Mouse (Mus musculus): ENCODE results near the gene Chaf1a. TPM values are rescaled to one million over a fixed set of nuclear protein-coding genes. Genes with fewer than 3 reads are reported as not detected.

The Chaf1a gene
- 1 to 10 TPM; 3.9 to 4.9 TPM for total RNA-seq (2021)

GRCm38 (mm10) chr17:56040030-56040856 lies at the start of gene Chaf1a:
Gene Chaf1a, plus strand, starts transcription at chr17:56040439.
- DNase-seq (ENCODE audit: extremely low spot score in 1 of 2, low spot score in 1 of 2), result peak; percentile 85 to 89

DNA sequence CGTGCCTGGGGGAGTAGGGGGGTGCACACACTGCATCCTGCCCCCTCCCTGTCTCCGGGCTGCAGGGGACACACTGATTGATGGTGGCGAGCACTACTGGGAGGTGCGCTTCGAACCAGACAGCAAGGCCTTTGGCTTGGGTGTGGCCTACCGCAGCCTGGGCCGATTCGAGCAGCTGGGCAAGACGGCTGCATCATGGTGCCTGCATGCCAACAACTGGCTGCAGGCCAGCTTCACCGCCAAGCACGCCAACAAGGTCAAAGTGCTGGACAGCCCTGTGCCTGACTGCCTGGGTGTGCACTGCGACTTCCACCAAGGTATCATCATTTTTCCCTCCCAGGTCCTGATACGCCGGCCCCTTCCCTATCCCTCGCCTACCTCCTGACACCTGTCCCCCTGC lies 44.2 kb upstream of the Chaf1a start:
- no peak for DNase-seq (ENCODE audit: extremely low spot score in 1 of 2, low spot score in 1 of 2)

DNA sequence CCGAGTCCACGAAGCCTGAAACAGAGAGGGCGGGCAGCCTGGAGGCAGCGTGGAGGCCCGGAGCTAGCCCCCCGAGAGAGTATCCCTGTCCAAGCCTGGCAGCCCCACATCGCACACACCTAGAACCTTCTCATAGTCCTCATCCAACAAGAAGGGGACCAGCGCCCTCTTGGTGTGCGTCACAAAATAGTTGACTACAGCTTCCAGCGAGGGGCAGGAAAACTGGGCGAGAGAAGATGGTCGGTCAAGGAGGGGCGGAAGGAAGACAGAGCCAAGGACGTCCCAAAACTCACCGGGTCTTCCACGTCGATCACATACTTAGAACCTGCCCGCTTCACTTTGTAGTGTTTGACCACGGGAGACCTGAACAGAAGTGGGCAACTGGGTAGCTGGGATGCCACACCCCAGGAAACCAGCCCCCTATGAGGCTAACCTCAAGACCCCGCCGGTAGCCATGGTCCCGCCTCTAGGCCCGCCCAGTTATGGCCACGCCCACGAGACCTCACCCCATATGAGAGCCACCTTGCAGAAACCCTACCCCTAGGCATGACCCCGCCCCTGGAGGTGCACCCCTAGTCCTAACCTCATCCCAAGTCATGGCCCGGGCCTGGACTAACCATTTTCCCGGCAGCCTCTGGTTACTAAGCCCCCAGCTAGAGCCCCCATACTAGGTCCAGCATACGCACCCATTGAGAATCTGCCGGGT lies 40.3 kb upstream of the Chaf1a start:
- no peak for DNase-seq (ENCODE audit: extremely low spot score in 1 of 2, low spot score in 1 of 2)

DNA sequence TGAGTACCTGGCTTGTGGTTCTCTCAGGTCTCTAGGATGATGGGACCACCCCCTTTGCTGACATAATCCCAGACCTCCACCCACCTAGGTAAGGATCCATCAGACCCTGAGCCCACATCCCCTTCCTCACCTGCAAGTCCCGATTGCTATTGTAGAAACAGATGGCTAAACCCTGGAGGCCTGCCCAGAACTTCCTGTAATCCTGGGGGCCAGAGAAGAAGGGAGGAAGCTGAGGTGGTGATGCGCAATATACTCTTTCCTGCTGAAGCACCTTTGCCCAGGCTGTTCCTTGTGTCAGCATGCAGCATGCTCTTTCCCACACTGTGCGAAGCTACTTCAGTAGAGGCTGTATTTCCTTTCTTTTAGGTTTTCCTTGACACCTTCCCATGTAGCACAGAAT lies 37.2 kb upstream of the Chaf1a start:
- no peak for DNase-seq (ENCODE audit: extremely low spot score in 1 of 2, low spot score in 1 of 2)

DNA sequence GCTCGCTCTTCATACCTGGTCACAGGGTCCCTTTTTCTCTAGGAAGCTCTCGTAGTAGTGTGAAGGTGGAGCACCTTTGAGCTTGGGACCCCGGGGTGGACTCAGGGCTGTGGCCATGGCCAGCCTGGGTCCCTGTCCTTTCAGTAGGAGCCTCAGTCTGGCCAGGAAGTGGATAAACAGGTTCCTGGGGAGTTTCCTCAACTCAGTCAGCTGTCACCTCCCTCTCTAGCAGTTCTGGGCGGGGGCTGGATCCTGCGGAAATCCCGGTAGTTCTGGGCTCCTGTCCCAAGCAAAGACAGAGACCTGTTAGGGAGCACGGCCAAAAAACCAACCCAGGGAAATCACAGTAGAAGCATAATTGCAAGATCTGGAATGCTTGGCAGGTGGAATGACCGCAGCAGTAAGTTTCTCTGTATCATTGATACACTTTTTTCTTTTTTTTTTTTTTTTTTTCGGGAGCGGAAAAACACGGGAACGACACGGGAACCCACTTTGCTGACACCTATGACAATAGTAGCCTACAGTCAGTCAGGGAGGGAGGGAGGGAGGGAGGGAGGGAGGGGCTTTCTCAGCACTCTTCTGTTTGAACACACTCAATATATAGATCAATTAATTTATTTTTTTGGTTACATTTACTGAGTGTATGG lies 34.7 kb upstream of the Chaf1a start, which contains the start of the genes Stap2 and Mpnd:
Gene Stap2 (minus strand): TSS at position 170 of the 647 bp plus-strand sequence.
Gene Mpnd (plus strand): TSS at position 297 of the 647 bp plus-strand sequence.
- DNase-seq (ENCODE audit: extremely low spot score in 1 of 2, low spot score in 1 of 2), result no peak

GRCm38 (mm10) chr17:56006956-56007355 lies 33.3 kb upstream of the Chaf1a start:
- DNase-seq (ENCODE audit: extremely low spot score in 1 of 2, low spot score in 1 of 2), result no peak

DNA sequence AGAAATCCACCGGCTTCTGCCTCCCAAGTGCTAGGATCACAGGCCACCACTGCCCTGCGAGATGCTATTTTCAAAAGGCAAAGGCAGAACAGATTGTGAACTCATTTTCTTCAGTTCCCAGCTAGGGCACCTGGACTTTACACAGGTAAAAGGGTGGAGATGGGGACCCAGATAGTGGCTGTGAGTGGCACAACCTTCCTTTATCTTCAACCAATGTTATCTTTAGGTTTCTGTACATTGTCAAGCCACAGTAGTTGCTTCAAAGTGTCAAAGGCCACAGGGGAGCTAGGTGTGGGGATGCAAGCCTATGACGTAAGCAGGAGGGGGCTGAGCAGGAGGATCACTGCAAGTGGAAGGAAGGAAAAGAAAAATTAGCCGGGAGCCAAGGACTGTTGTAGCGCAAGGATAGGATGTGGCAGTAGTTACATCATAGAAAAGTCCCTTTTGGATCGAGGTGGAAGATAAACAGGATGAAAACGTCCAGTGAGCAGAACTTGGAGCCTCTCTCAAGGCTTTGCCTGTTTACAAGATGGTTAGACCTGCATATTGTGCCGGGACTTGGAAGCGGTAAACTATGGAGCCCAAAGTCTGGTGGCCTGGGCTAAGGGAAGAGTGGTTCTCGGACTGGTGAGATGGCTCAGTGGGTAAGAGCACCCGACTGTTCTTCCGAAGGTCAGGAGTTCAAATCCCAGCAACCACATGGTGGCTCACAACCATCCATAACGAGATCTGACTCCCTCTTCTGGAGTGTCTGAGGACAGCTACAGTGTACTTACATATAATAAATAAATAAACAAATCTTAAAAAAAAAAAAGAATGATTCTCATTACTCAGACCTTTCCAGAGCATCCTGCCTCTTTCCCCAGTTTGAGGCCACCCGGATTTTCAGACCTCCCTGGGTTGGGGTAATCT lies 32.5 kb upstream of the Chaf1a start:
- no peak for DNase-seq (ENCODE audit: extremely low spot score in 1 of 2, low spot score in 1 of 2)

- peak; percentile 69 to 73 for DNase-seq (ENCODE audit: extremely low spot score in 1 of 2, low spot score in 1 of 2)
Observed at GRCm38 (mm10) chr17:56008356-56009087, 31.7 kb upstream of the Chaf1a start.

- DNase-seq (ENCODE audit: extremely low spot score in 1 of 2, low spot score in 1 of 2), result peak; percentile 81 to 88
Observed at GRCm38 (mm10) chr17:56009088-56009961, 30.9 kb upstream of the Chaf1a start.

DNA sequence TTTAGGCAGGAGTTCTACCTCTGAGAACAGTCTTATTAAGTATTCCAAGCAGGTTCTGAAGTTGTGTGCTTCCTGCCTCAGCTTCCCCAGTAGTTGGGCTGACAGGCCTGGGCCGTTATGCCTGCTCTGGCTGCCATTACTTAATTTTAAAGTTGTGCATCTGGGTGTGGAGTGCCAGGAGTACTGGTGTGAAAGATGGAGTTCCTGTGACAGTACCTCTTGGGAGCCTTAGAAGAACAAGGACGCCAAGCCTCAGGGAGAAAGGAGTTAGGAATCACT lies 30.3 kb upstream of the Chaf1a start:
- DNase-seq (ENCODE audit: extremely low spot score in 1 of 2, low spot score in 1 of 2), result no peak

GRCm38 (mm10) chr17:56010255-56010654 lies 30.0 kb upstream of the Chaf1a start:
- DNase-seq (ENCODE audit: extremely low spot score in 1 of 2, low spot score in 1 of 2), result no peak

GRCm38 (mm10) chr17:56010681-56011080 lies 29.6 kb upstream of the Chaf1a start:
- peak; percentile 71 to 88 for DNase-seq (ENCODE audit: extremely low spot score in 1 of 2, low spot score in 1 of 2)

DNA sequence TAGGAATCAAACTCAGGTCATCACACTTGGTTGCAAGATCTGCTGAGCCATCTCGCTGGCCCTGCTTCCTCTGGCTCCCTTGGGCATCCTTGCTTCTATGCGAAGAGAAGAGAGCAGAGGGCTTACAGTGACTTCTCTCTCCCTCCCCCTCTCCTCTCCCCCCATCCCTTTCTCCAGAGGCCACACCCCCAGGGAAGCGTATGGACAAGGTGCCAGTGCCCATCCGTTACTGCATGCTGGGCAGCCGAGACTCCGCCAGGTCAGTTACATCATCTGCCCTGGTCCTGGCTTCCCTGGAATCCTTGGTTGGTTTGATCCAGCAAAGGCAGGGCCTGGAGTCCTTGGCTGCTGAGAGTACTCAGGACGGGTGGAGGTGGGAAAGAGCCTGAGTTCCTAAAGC lies 28.8 kb upstream of the Chaf1a start:
- DNase-seq (ENCODE audit: extremely low spot score in 1 of 2, low spot score in 1 of 2), result no peak

DNA sequence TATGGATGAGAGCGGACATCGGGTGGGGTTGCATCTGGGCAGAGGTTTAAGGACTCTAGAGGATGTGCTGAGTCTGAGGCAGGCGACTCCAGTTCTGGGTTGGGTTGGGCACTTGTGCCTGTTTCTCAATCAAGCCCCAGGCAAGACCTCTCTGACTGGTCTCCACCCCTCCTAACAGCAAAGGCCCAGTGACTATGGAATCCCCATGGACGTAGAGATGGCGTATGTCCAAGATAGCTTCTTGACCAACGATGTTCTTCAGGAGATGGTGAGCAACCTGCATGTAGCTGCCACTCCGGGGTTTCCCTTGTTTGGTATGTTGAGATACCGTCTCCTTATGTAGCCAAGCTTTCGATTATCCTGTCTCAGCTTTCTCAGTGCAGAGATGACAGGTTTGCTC lies 24.9 kb upstream of the Chaf1a start:
- no peak for DNase-seq (ENCODE audit: extremely low spot score in 1 of 2, low spot score in 1 of 2)

DNA sequence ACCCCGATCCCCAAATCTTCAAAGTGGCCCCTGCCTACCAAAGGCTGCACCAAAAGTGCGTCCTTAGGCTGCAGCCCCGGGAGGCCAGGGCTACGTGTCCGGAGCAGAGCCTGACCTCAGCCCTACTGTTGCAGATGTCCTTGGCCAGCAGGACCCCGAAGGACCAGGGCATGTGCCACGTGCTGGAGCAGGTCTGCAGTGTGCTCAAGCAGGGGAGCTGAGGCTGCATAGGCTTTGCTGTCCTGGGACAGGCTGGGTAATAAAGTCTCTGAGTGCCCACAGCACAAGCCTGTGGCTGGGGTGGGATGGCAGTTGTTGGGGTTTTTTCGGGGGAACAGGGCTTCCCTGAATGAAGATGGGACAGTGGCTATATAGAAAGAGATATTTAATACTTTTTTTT lies 23.9 kb upstream of the Chaf1a start:
- no peak for DNase-seq (ENCODE audit: extremely low spot score in 1 of 2, low spot score in 1 of 2)

DNA sequence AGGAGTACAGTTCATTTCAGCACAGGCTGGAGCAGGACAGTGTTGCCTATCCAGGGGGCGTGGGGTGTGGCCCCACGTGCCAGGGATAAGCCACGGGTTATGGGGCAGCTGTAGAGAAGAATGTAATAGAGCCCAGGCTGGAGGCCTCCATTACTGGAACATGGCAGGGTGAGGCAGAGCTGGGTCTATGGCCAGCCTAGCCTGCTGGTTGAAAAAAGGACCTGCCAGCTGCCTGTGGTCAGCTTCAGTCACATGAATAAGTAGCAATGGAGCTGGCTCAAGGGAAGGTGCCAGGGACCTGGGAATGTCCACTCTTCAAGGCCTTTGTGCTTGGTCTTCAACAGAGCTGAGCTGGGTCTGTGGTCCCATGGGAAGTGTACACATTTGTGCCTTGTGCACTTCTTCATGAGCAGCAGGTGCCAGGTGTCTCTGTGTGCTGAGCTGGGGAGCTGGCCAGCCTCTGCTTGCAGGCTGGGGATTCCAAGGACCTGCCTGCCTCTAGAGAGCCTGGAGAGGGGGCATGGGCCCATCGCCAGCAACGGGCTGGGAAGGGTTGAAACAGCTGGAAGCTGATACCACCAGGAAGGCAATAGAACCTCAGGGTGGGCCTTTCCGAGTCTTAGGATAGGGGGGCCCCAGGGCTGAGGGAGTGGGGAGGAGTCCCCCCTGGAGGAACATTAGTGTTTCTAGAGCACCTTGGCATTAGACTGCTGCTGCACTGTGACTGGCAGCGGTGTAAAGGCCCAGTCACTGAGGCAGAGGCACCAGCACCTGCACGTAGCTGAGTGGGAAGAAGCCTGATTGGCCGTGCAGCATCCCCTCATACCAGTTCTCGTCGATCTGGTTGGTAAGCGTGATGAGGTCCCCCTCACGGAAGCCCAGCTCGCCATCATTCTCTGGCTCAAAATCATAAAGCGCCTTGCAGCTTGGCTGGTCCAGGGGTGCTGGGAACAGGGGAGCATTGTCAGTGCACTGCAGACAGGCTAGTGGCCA lies 23.1 kb upstream of the Chaf1a start:
- no peak for DNase-seq (ENCODE audit: extremely low spot score in 1 of 2, low spot score in 1 of 2)

DNA sequence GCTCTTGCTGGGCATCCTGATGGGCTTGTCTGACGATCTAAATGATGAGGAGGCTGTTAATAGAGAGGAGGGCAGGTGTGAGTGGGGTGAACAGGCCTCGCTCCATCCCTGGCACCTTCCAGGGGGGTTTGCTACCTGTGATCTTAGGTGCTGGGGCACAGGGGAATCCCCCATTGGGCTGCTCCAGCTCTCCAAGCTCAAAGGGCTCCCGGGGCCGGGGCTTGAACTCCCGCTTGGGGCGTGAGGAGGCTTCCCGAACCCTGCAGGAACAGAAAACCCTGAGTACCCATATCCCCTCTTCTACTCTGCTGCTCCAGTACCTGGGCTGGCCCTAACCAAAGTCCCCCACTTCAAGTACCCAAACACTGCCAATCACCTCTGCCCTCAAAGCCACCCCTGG lies 22.4 kb upstream of the Chaf1a start:
- no peak for DNase-seq (ENCODE audit: extremely low spot score in 1 of 2, low spot score in 1 of 2)

Data from layer of hippocampus, postnatal 25 days (tissue).